Mouse (Mus musculus) heart, adult 8-10 months (tissue): ENCODE data around the gene Nolc1. TPM values are rescaled to one million over a fixed set of nuclear protein-coding genes. Genes with fewer than 3 reads are reported as not detected.

Experiments
- DNase-seq: peaks from one replicate; pipeline ENCODE4 v3.0.0; 2022; ENCODE audit warnings: low spot score
- total RNA-seq, 4 experiments: library from RNA; stranded (reverse); gene quantifications; 2 replicates each; pipeline ENCODE4 v1.2.4; 2022

The Nolc1 gene
- total RNA-seq, 4 experiments from 2014 or later, result 18.4 to 19.6 (median 18.7) TPM

GRCm38 (mm10) chr19:46042476-46043011 lies 33.1 kb upstream of the Nolc1 start:
- DNase-seq, result no peak

- no peak for DNase-seq
These were observed 32.3 kb upstream of the Nolc1 start for GRCm38 (mm10) chr19:46043380-46043779.

- peak; percentile 60 for DNase-seq
These were observed 31.2 kb upstream of the Nolc1 start, which contains the start of gene Pprc1 for GRCm38 (mm10) chr19:46044271-46044992. TSS of gene Pprc1 (plus strand) at chr19:46044886.

GRCm38 (mm10) chr19:46044993-46045695 lies 30.5 kb upstream of the Nolc1 start, which contains the start of gene Ldb1:
TSS of gene Ldb1 (minus strand) at chr19:46045214.
- peak; percentile 89 for DNase-seq

GRCm38 (mm10) chr19:46045696-46046311 lies 29.9 kb upstream of the Nolc1 start:
- DNase-seq, result peak; percentile 72

- DNase-seq, result no peak
These were observed 29.0 kb upstream of the Nolc1 start for GRCm38 (mm10) chr19:46046621-46047025.

- no peak for DNase-seq
These were observed 28.2 kb upstream of the Nolc1 start for GRCm38 (mm10) chr19:46047426-46047825.

GRCm38 (mm10) chr19:46049129-46049528 lies 26.5 kb upstream of the Nolc1 start:
- DNase-seq, result no peak

- no peak for DNase-seq
These were observed 25.2 kb upstream of the Nolc1 start for GRCm38 (mm10) chr19:46050462-46050861.

- DNase-seq, result no peak
These were observed 19.8 kb upstream of the Nolc1 start for GRCm38 (mm10) chr19:46055752-46056387.

GRCm38 (mm10) chr19:46056388-46056946 lies 19.2 kb upstream of the Nolc1 start:
- peak; percentile 95 for DNase-seq

- DNase-seq, result peak; percentile 77
These were observed 18.6 kb upstream of the Nolc1 start for GRCm38 (mm10) chr19:46056947-46057607.

- no peak for DNase-seq
These were observed 17.2 kb upstream of the Nolc1 start for GRCm38 (mm10) chr19:46058466-46058865.

- DNase-seq, result no peak
These were observed 14.8 kb upstream of the Nolc1 start for GRCm38 (mm10) chr19:46060845-46061244.

GRCm38 (mm10) chr19:46068054-46068453 lies 7.6 kb upstream of the Nolc1 start:
- DNase-seq, result no peak

GRCm38 (mm10) chr19:46073285-46073684 lies 2.4 kb upstream of the Nolc1 start:
- no peak for DNase-seq

- DNase-seq, result no peak
These were observed 1.4 kb upstream of the Nolc1 start for GRCm38 (mm10) chr19:46074266-46074665.

GRCm38 (mm10) chr19:46078535-46078934 lies 2.9 kb downstream of the Nolc1 start:
- DNase-seq, result no peak

- no peak for DNase-seq
These were observed 9.5 kb downstream of the Nolc1 start for GRCm38 (mm10) chr19:46085185-46085584.

GRCm38 (mm10) chr19:46086337-46086736 lies 10.7 kb downstream of the Nolc1 start:
- DNase-seq, result peak; percentile 34

- peak; percentile 68 for DNase-seq
These were observed 12.2 kb downstream of the Nolc1 start for GRCm38 (mm10) chr19:46087871-46088270.
